Mouse (Mus musculus): ENCODE measurements at regions not wholly inside any gene's neighbourhood (a gene's known extent, or its start where the extent isn't known, plus 50 kb on each side); places are given as distances from the start of the nearest gene placed in this dataset.

- Histone ChIP-seq H3K9ac (ENCODE audit: control insufficient read depth, low read depth, low read length, poor library complexity, severe bottlenecking) (no peak overlapping the region), H3K4me3 (ENCODE audit: control insufficient read depth in 1 of 2, insufficient read depth in 1 of 2, low read depth in 2 of 2, low read length in 2 of 2) (no peak overlapping the region), H3K27ac (ENCODE audit: control insufficient read depth, low read depth, low read length) (no peak overlapping the region), H3K36me3 (ENCODE audit: control insufficient read depth in 1 of 2, insufficient read depth in 2 of 2, low read length in 2 of 2) (no peaks in the 10 kb centered on the region), H3K27me3 (ENCODE audit: control insufficient read depth in 1 of 2, insufficient read depth in 2 of 2, low read length in 2 of 2) (peaks cover 0 to 1% of the 10 kb centered on the region in 2 experiments; a peak in 3 of 4 replicates), H3K79me2 (ENCODE audit: control insufficient read depth, insufficient read depth, low read length, poor library complexity) (no peaks in the 10 kb centered on the region), H3K4me1 (ENCODE audit: control insufficient read depth in 1 of 2, insufficient read depth in 2 of 2, low read length in 2 of 2) (no peaks in the 10 kb centered on the region), H3K9me3 (replicated peaks; ENCODE audit: insufficient read depth, low read length) (no peaks in the 10 kb centered on the region)
- DNase-seq (ENCODE audit: low read depth, low spot score), result no peak
- TF ChIP-seq E2F4 (IDR thresholded peaks at IDR 0.05; ENCODE audit: borderline replicate concordance, low read depth, low read length) (no peak), CTCF (IDR thresholded peaks at IDR 0.05 in 2 of 3, conservative IDR thresholded peaks at IDR 0.05 in 1 of 3; ENCODE audit: control insufficient read depth in 1 of 3, insufficient read depth in 1 of 3, low read depth in 2 of 3, low read length in 3 of 3, poor library complexity in 1 of 3, severe bottlenecking in 1 of 3) (no peak), ZNF384 (IDR thresholded peaks at IDR 0.05; ENCODE audit: low read depth, low read length) (0 out of 2 replicates have a peak, but pooled peaks have one; percentile 18), GABPA (IDR thresholded peaks at IDR 0.05; ENCODE audit: low read depth, low read length) (no peak)
Measured at GRCm38 (mm10) chr4:106209465-106209864, 106.5 kb upstream of the Usp24 start.

GRCm38 (mm10) chr4:106209975-106210374 is 106.0 kb upstream of the Usp24 start:
- TF ChIP-seq ETS1 (IDR thresholded peaks at IDR 0.05; ENCODE audit: low read depth, low read length) (no peak), CTCF (IDR thresholded peaks at IDR 0.05 in 2 of 3, conservative IDR thresholded peaks at IDR 0.05 in 1 of 3; ENCODE audit: control insufficient read depth in 1 of 3, insufficient read depth in 1 of 3, low read depth in 2 of 3, low read length in 3 of 3, poor library complexity in 1 of 3, severe bottlenecking in 1 of 3) (peak; percentile 24 to 44 (median 34))
- Histone ChIP-seq H3K9me3 (replicated peaks; ENCODE audit: insufficient read depth, low read length) (no peaks in the 10 kb centered on the region), H3K36me3 (ENCODE audit: control insufficient read depth in 1 of 2, insufficient read depth in 2 of 2, low read length in 2 of 2) (no peaks in the 10 kb centered on the region), H3K79me2 (ENCODE audit: control insufficient read depth, insufficient read depth, low read length, poor library complexity) (no peaks in the 10 kb centered on the region), H3K27ac (ENCODE audit: control insufficient read depth, low read depth, low read length) (no peak overlapping the region), H3K4me1 (ENCODE audit: control insufficient read depth in 1 of 2, insufficient read depth in 2 of 2, low read length in 2 of 2) (no peaks in the 10 kb centered on the region), H3K9ac (ENCODE audit: control insufficient read depth, low read depth, low read length, poor library complexity, severe bottlenecking) (no peak overlapping the region), H3K27me3 (ENCODE audit: control insufficient read depth in 1 of 2, insufficient read depth in 2 of 2, low read length in 2 of 2) (peaks cover 0 to 4% of the 10 kb centered on the region in 2 experiments; a peak in 3 of 4 replicates), H3K4me3 (ENCODE audit: control insufficient read depth in 1 of 2, insufficient read depth in 1 of 2, low read depth in 2 of 2, low read length in 2 of 2) (no peak overlapping the region)
- DNase-seq (ENCODE audit: low read depth, low spot score), result no peak

- TF ChIP-seq TAL1 (IDR thresholded peaks at IDR 0.05; ENCODE audit: low read length), result no peak
- no peak for TF ChIP-seq MAZ (IDR thresholded peaks at IDR 0.05; ENCODE audit: low read depth, low read length)
- no peak for TF ChIP-seq JUND (IDR thresholded peaks at IDR 0.05; ENCODE audit: low read depth, low read length)
- no peak for TF ChIP-seq NELFE (IDR thresholded peaks at IDR 0.05; ENCODE audit: low read depth, low read length)
- TF ChIP-seq SMC3 (IDR thresholded peaks at IDR 0.05; ENCODE audit: low read depth, low read length), result no peak
- TF ChIP-seq GATA1 (IDR thresholded peaks at IDR 0.05; ENCODE audit: low read depth, low read length), result no peak
- no peak for TF ChIP-seq ZC3H11A (IDR thresholded peaks at IDR 0.05; ENCODE audit: low read depth, low read length)
- no peak for TF ChIP-seq ZMIZ1 (IDR thresholded peaks at IDR 0.05; ENCODE audit: low read depth, low read length)
- TF ChIP-seq HCFC1 (IDR thresholded peaks at IDR 0.05; ENCODE audit: low read depth, low read length), result no peak
- no peak for TF ChIP-seq POLR2A (IDR thresholded peaks at IDR 0.05; ENCODE audit: control insufficient read depth in 1 of 2, insufficient read depth in 1 of 2, low read depth in 1 of 2, low read length in 2 of 2, poor library complexity in 1 of 2)
- TF ChIP-seq MYC (IDR thresholded peaks at IDR 0.05; ENCODE audit: low read depth, low read length), result no peak
- no peak for TF ChIP-seq CHD1 (IDR thresholded peaks at IDR 0.05; ENCODE audit: low read depth, low read length)
- TF ChIP-seq USF1 (IDR thresholded peaks at IDR 0.05; ENCODE audit: low read depth, low read length), result no peak
- TF ChIP-seq ETS1 (IDR thresholded peaks at IDR 0.05; ENCODE audit: low read depth, low read length), result no peak
- no peak for TF ChIP-seq RCOR1 (IDR thresholded peaks at IDR 0.05; ENCODE audit: low read depth, low read length)
- no peak for TF ChIP-seq MYB (IDR thresholded peaks at IDR 0.05; ENCODE audit: low read depth, low read length)
- TF ChIP-seq TCF12 (IDR thresholded peaks at IDR 0.05; ENCODE audit: low read depth, low read length), result no peak
- no peak for TF ChIP-seq ELF1 (IDR thresholded peaks at IDR 0.05; ENCODE audit: low read depth, low read length)
- no peak for TF ChIP-seq ZKSCAN1 (IDR thresholded peaks at IDR 0.05; ENCODE audit: low read depth, low read length)
- no peaks in the 10 kb centered on the region for H3K36me3 ChIP-seq (ENCODE audit: control insufficient read depth in 1 of 2, insufficient read depth in 2 of 2, low read length in 2 of 2)
- H3K27me3 ChIP-seq (ENCODE audit: control insufficient read depth in 1 of 2, insufficient read depth in 2 of 2, low read length in 2 of 2), result peaks cover 7 to 8% of the 10 kb centered on the region in 2 experiments
- H3K27ac ChIP-seq (ENCODE audit: control insufficient read depth, low read depth, low read length), result no peak overlapping the region
- H3K79me2 ChIP-seq (ENCODE audit: control insufficient read depth, insufficient read depth, low read length, poor library complexity), result no peaks in the 10 kb centered on the region
- H3K4me1 ChIP-seq (ENCODE audit: control insufficient read depth in 1 of 2, insufficient read depth in 2 of 2, low read length in 2 of 2), result no peaks in the 10 kb centered on the region
- no peaks in the 10 kb centered on the region for H3K9me3 ChIP-seq (replicated peaks; ENCODE audit: insufficient read depth, low read length)
- H3K9ac ChIP-seq (ENCODE audit: control insufficient read depth, low read depth, low read length, poor library complexity, severe bottlenecking), result no peak overlapping the region
- no peak overlapping the region for H3K4me3 ChIP-seq (ENCODE audit: control insufficient read depth in 1 of 2, insufficient read depth in 1 of 2, low read depth in 2 of 2, low read length in 2 of 2)
- no peak for DNase-seq (ENCODE audit: low read depth, low spot score)
Measured at GRCm38 (mm10) chr4:106214170-106214569, 101.8 kb upstream of the Usp24 start.
